Comparison of ENCODE assay signal across 17 mouse cellular contexts in genomic region chr13:43053201-43053600, GRCm38 (mm10).
DNase-seq lines count a peak whose midpoint lies in the region; ATAC-seq and TF ChIP-seq lines count a peak whose summit lies in the region.
"Had no signal": no experiment of that assay in that cellular context is flagged by ENCODE, and none has a peak within 500 bp of the region (broad histone marks: within the 10 kb centered on the region; RNA-seq: fewer than 3 reads in every experiment).

No protein-coding gene starts in this region.

- H3K9me3 ChIP-seq in forebrain, postnatal 0 days (ENCODE audit: low read length) = no peaks in the 10 kb centered on the region
- no peaks in the 10 kb centered on the region for H3K9me3 ChIP-seq in forebrain, embryonic 15.5 days
- H3K9me3 ChIP-seq in liver, embryonic 14.5 days (ENCODE audit: control insufficient read depth, low read length) = no peaks in the 10 kb centered on the region
- H3K9me3 ChIP-seq in liver, embryonic 11.5 days (ENCODE audit: control insufficient read depth, low read length) = no peaks in the 10 kb centered on the region
- H3K9me3 ChIP-seq: embryonic facial prominence, embryonic 13.5 days; hindbrain, embryonic 15.5 days; liver, embryonic 12.5 days; midbrain, embryonic 10.5 days; stomach, embryonic 15.5 days had no signal

- no peak overlapping the region for H3K4me2 ChIP-seq in forebrain, postnatal 0 days (ENCODE audit: low read depth)
- H3K4me2 ChIP-seq in forebrain, embryonic 15.5 days (replicated peaks) = no peak overlapping the region
- H3K4me2 ChIP-seq in liver, embryonic 14.5 days (ENCODE audit: low read depth) = no peak overlapping the region
- H3K4me2 ChIP-seq in liver, embryonic 11.5 days = no peak overlapping the region
- H3K4me2 ChIP-seq: embryonic facial prominence, embryonic 13.5 days; heart, embryonic 11.5 days; hindbrain, embryonic 15.5 days; liver, embryonic 12.5 days; stomach, embryonic 15.5 days had no signal

- H3K36me3 ChIP-seq in forebrain, postnatal 0 days (ENCODE audit: insufficient read depth) = no peaks in the 10 kb centered on the region
- no peaks in the 10 kb centered on the region for H3K36me3 ChIP-seq in forebrain, embryonic 15.5 days
- H3K36me3 ChIP-seq in liver, embryonic 14.5 days (replicated peaks; ENCODE audit: control insufficient read depth, insufficient read depth, low read depth) = no peaks in the 10 kb centered on the region
- no peaks in the 10 kb centered on the region for H3K36me3 ChIP-seq in liver, embryonic 11.5 days (ENCODE audit: control insufficient read depth, insufficient read depth, low read length)
- H3K36me3 ChIP-seq: embryonic facial prominence, embryonic 13.5 days; hindbrain, embryonic 15.5 days; liver, embryonic 12.5 days; midbrain, embryonic 10.5 days; stomach, embryonic 15.5 days had no signal

- 88% methylated on average over 1 of the region's 1 CpGs for WGBS in forebrain, postnatal 0 days
- WGBS in forebrain, embryonic 15.5 days = 95% methylated on average over 1 of the region's 1 CpGs
- 62% methylated on average over 1 of the region's 1 CpGs for WGBS in liver, embryonic 14.5 days (ENCODE audit: insufficient replicate concordance)
- 86% methylated on average over 1 of the region's 1 CpGs for WGBS in liver, embryonic 11.5 days

- H3K4me1 ChIP-seq in forebrain, postnatal 0 days (ENCODE audit: insufficient read depth) = no peaks in the 10 kb centered on the region
- H3K4me1 ChIP-seq in forebrain, embryonic 15.5 days = no peaks in the 10 kb centered on the region
- no peaks in the 10 kb centered on the region for H3K4me1 ChIP-seq in liver, embryonic 14.5 days (replicated peaks; ENCODE audit: control insufficient read depth in 2 of 2, insufficient read depth in 2 of 2, low read length in 1 of 2)
- H3K4me1 ChIP-seq in liver, embryonic 11.5 days (replicated peaks; ENCODE audit: control insufficient read depth, insufficient read depth, low read length) = no peaks in the 10 kb centered on the region
- H3K4me1 ChIP-seq: embryonic facial prominence, embryonic 13.5 days; hindbrain, embryonic 15.5 days; liver, embryonic 12.5 days; stomach, embryonic 15.5 days had no signal

- H3K9ac ChIP-seq in forebrain, postnatal 0 days = no peak overlapping the region
- H3K9ac ChIP-seq in forebrain, embryonic 15.5 days (replicated peaks) = no peak overlapping the region
- no peak overlapping the region for H3K9ac ChIP-seq in liver, embryonic 14.5 days (replicated peaks)
- no peak overlapping the region for H3K9ac ChIP-seq in liver, embryonic 11.5 days (ENCODE audit: low read depth, low read length)
- H3K9ac ChIP-seq: embryonic facial prominence, embryonic 13.5 days; hindbrain, embryonic 15.5 days; liver, embryonic 12.5 days; stomach, embryonic 15.5 days had no signal

- POLR2A ChIA-PET in Patski (lab: Charles Lee) = no interaction called here

- H3K27ac ChIP-seq in forebrain, postnatal 0 days (ENCODE audit: low read depth, low read length) = no peak overlapping the region
- H3K27ac ChIP-seq in forebrain, embryonic 15.5 days (replicated peaks) = no peak overlapping the region
- no peak overlapping the region for H3K27ac ChIP-seq in liver, embryonic 14.5 days
- no peak overlapping the region for H3K27ac ChIP-seq in liver, embryonic 11.5 days (ENCODE audit: low read depth, low read length)
- H3K27ac ChIP-seq: embryonic facial prominence, embryonic 13.5 days; hindbrain, embryonic 15.5 days; liver, embryonic 12.5 days; midbrain, embryonic 10.5 days; stomach, embryonic 15.5 days had no signal

- in situ Hi-C loops in Patski (cut with MboI; ENCODE audit: low pct_unique_long_range_greater_than_20kb) = no loop called here

- CTCF ChIA-PET in Patski (lab: Charles Lee) = interaction anchor here (0.6 to 0.8 kb wide), 2 partner anchors 44 to 108 kb away, joined by 3 read pairs; no protein-coding TSS in a partner anchor

- 0 out of 2 replicates have a peak, but pooled peaks have one; percentile 12 for TF ChIP-seq CTCF in forebrain, postnatal 0 days (IDR thresholded peaks at IDR 0.05; ENCODE audit: low read depth)
- TF ChIP-seq CTCF in liver, embryonic 14.5 days (IDR thresholded peaks at IDR 0.05; ENCODE audit: low read depth) = peak; percentile 33; the same call in 1 of the 2 replicates
- TF ChIP-seq CTCF in Patski (IDR thresholded peaks at IDR 0.05) = peak; percentile 37

- TF ChIP-seq EP300 in liver, embryonic 14.5 days (IDR thresholded peaks at IDR 0.05; ENCODE audit: low read depth) = no peak

- DNase-seq in forebrain, postnatal 0 days = no peak
- DNase-seq in liver, embryonic 14.5 days (ENCODE audit: low read depth in 3 of 3, low spot score in 3 of 3) = no peak
- no peak for DNase-seq in liver, embryonic 11.5 days (ENCODE audit: low spot score)
- peak; percentile 13 for DNase-seq in A20 (ENCODE audit: low read depth, low spot score)
- DNase-seq in Patski (ENCODE audit: low read depth, low spot score) = no peak
- DNase-seq: cerebellum, adult 11-12 months; lung, postnatal 36 days; retina, postnatal 1 day had no signal

- no peaks in the 10 kb centered on the region for H3K27me3 ChIP-seq in forebrain, postnatal 0 days (ENCODE audit: insufficient read depth, low read length)
- no peaks in the 10 kb centered on the region for H3K27me3 ChIP-seq in forebrain, embryonic 15.5 days
- H3K27me3 ChIP-seq in liver, embryonic 14.5 days (ENCODE audit: control insufficient read depth, insufficient read depth, low read length) = no peaks in the 10 kb centered on the region
- H3K27me3 ChIP-seq in liver, embryonic 11.5 days (replicated peaks; ENCODE audit: control insufficient read depth, insufficient read depth, low read length) = no peaks in the 10 kb centered on the region
- H3K27me3 ChIP-seq in Patski = peaks cover 7% of the 10 kb centered on the region
- H3K27me3 ChIP-seq: embryonic facial prominence, embryonic 13.5 days; hindbrain, embryonic 15.5 days; liver, embryonic 12.5 days; stomach, embryonic 15.5 days had no signal

- no peak for ATAC-seq in forebrain, postnatal 0 days
- no peak for ATAC-seq in forebrain, embryonic 15.5 days (replicated peaks)
- no peak for ATAC-seq in liver, embryonic 14.5 days (ENCODE audit: insufficient read depth)
- no peak for ATAC-seq in liver, embryonic 11.5 days (replicated peaks; ENCODE audit: low FRiP score)
- ATAC-seq in Patski = no peak
- no peak for ATAC-seq in activated CD4-positive, CD25-positive, alpha-beta regulatory T cell, adult 4 months
- no peak for ATAC-seq in inflammation-experienced regulatory T-cells, adult 6 months
- ATAC-seq: liver, embryonic 12.5 days had no signal

- H3K4me3 ChIP-seq in forebrain, postnatal 0 days (ENCODE audit: low read depth, low read length) = no peak overlapping the region
- no peak overlapping the region for H3K4me3 ChIP-seq in forebrain, embryonic 15.5 days
- no peak overlapping the region for H3K4me3 ChIP-seq in liver, embryonic 14.5 days (ENCODE audit: insufficient read depth in 1 of 2, low read depth in 2 of 2, low read length in 2 of 2)
- H3K4me3 ChIP-seq in liver, embryonic 11.5 days (ENCODE audit: low read depth, low read length) = no peak overlapping the region
- H3K4me3 ChIP-seq: embryonic facial prominence, embryonic 13.5 days; hindbrain, embryonic 15.5 days; liver, embryonic 12.5 days; midbrain, embryonic 10.5 days; stomach, embryonic 15.5 days had no signal
